ENCODE assay signal across 14 mouse cellular contexts in genomic region chr11:90270132-90270877, GRCm38 (mm10).
"Had no signal": no experiment of that assay in that cellular context is flagged by ENCODE, and none has a peak within 500 bp of the region (broad histone marks: within the 10 kb centered on the region; RNA-seq: fewer than 3 reads in every experiment).

No protein-coding gene starts in this region.

- H3K27ac ChIP-seq: limb, embryonic 12.5 days; liver, embryonic 15.5 days; macrophage had no signal

- H3K27me3 ChIP-seq: limb, embryonic 12.5 days; liver, embryonic 15.5 days; megakaryocyte, embryonic 14.5 days had no signal

- H3K9ac ChIP-seq: limb, embryonic 12.5 days; liver, embryonic 15.5 days had no signal

- H3K4me1 ChIP-seq: liver, embryonic 15.5 days had no signal

- H3K9me3 ChIP-seq: limb, embryonic 12.5 days; liver, embryonic 15.5 days; megakaryocyte, embryonic 14.5 days had no signal

- DNase-seq: kidney, postnatal 10 days; layer of hippocampus, adult 9-11 months; layer of hippocampus, postnatal 36 days; liver; lung, adult 2 months; lung, postnatal 10 days; spleen, adult 18-20 months; thymus, adult 18-20 months; thymus, postnatal 14 days had no signal

- H3K4me3 ChIP-seq: limb, embryonic 12.5 days; liver, embryonic 15.5 days; megakaryocyte, embryonic 14.5 days had no signal

- H3K36me3 ChIP-seq: liver, embryonic 15.5 days had no signal

- H3K4me2 ChIP-seq: limb, embryonic 12.5 days; liver, embryonic 15.5 days; midbrain, embryonic 11.5 days had no signal
